Mouse (Mus musculus): ENCODE results near the gene Ncoa4. TPM values are rescaled to one million over a fixed set of nuclear protein-coding genes. Genes with fewer than 3 reads are reported as not detected.
"Not testable (repeated sequence)": the region's sequence is repeated elsewhere in the genome, so short reads cannot be mapped to it uniquely, and the experiment has no call there.

The Ncoa4 gene
- polyA plus RNA-seq (2016; fragmentation: Nextera tagmentation; extraction: Ambion mirVana), result 289 and 291 TPM in 2 replicates

- WGBS (ENCODE audit: insufficient replicate concordance), result under 1% methylated on average over 40 of the region's 40 CpGs
- peak; percentile 92 for ATAC-seq
- peak within 1 kb of the TSS; percentile 89 for H3K4me2 ChIP-seq
- no peaks in the 10 kb centered on the region for H3K27me3 ChIP-seq (replicated peaks)
- H3K4me3 ChIP-seq, result peak within 1 kb of the TSS; percentile 92
- H3K9ac ChIP-seq, result peak within 1 kb of the TSS; percentile 94
- peaks cover 56% of the 10 kb centered on the region for H3K4me1 ChIP-seq
- no peaks in the 10 kb centered on the region for H3K9me3 ChIP-seq (replicated peaks)
- H3K27ac ChIP-seq, result peak within 1 kb of the TSS; percentile 97
- peaks cover 7% of the 10 kb centered on the region; the same call in 1 of the 2 replicates for H3K36me3 ChIP-seq
These were observed at the start of gene Ncoa4 for GRCm38 (mm10) chr14:32159690-32160246. TSS of gene Ncoa4 (plus strand) at chr14:32159865.

GRCm38 (mm10) chr14:32112124-32112523 lies 47.5 kb upstream of the Ncoa4 start:
- not testable (repeated sequence) for H3K9ac ChIP-seq; H3K27ac ChIP-seq; H3K9me3 ChIP-seq (replicated peaks); H3K27me3 ChIP-seq (replicated peaks); H3K4me2 ChIP-seq; H3K36me3 ChIP-seq; ATAC-seq; H3K4me1 ChIP-seq; H3K4me3 ChIP-seq
- 72% methylated on average over 10 of the region's 10 CpGs for WGBS (ENCODE audit: insufficient replicate concordance)

GRCm38 (mm10) chr14:32120940-32121919 lies 38.4 kb upstream of the Ncoa4 start:
- no peaks in the 10 kb centered on the region for H3K4me1 ChIP-seq
- no peaks in the 10 kb centered on the region for H3K36me3 ChIP-seq
- no peak overlapping the region for H3K4me3 ChIP-seq
- H3K27ac ChIP-seq, result no peak overlapping the region
- peaks cover 7% of the 10 kb centered on the region; the same call in 1 of the 2 replicates for H3K27me3 ChIP-seq (replicated peaks)
- no peaks in the 10 kb centered on the region for H3K9me3 ChIP-seq (replicated peaks)
- no peak overlapping the region for H3K4me2 ChIP-seq
- WGBS (ENCODE audit: insufficient replicate concordance), result 66% methylated on average over 11 of the region's 11 CpGs
- H3K9ac ChIP-seq, result no peak overlapping the region
- ATAC-seq, result no peak

GRCm38 (mm10) chr14:32121920-32122315 lies 37.7 kb upstream of the Ncoa4 start:
- H3K27ac ChIP-seq, result no peak overlapping the region
- no peaks in the 10 kb centered on the region for H3K36me3 ChIP-seq
- H3K27me3 ChIP-seq (replicated peaks), result peaks cover 12% of the 10 kb centered on the region; the same call in 1 of the 2 replicates
- H3K4me3 ChIP-seq, result no peak overlapping the region
- H3K4me2 ChIP-seq, result no peak overlapping the region
- WGBS (ENCODE audit: insufficient replicate concordance), result 21% methylated on average over 2 of the region's 2 CpGs
- no peaks in the 10 kb centered on the region for H3K4me1 ChIP-seq
- ATAC-seq, result peak; percentile 76; the same call in 1 of the 2 replicates
- H3K9ac ChIP-seq, result no peak overlapping the region
- no peaks in the 10 kb centered on the region for H3K9me3 ChIP-seq (replicated peaks)

GRCm38 (mm10) chr14:32124261-32124660 lies 35.4 kb upstream of the Ncoa4 start:
- Histone ChIP-seq H3K4me1 (no peaks in the 10 kb centered on the region), H3K9me3 (replicated peaks) (no peaks in the 10 kb centered on the region)
- 62% methylated on average over 3 of the region's 3 CpGs for WGBS (ENCODE audit: insufficient replicate concordance)

GRCm38 (mm10) chr14:32125256-32125655 lies 34.4 kb upstream of the Ncoa4 start:
- 62% methylated on average over 5 of the region's 5 CpGs for WGBS (ENCODE audit: insufficient replicate concordance)
- not testable (repeated sequence) for H3K27ac ChIP-seq; ATAC-seq; H3K9ac ChIP-seq; H3K36me3 ChIP-seq; H3K4me3 ChIP-seq; H3K9me3 ChIP-seq (replicated peaks); H3K4me1 ChIP-seq; H3K4me2 ChIP-seq
- H3K27me3 ChIP-seq (replicated peaks), result peaks cover 18% of the 10 kb centered on the region

More at GRCm38 (mm10) chr14:32124261-32124660, 35.4 kb upstream of the Ncoa4 start:
- no peak for ATAC-seq
- no peaks in the 10 kb centered on the region for H3K36me3 ChIP-seq
- no peak overlapping the region for H3K4me3 ChIP-seq
- H3K27ac ChIP-seq, result no peak overlapping the region
- H3K27me3 ChIP-seq (replicated peaks), result peaks cover 18% of the 10 kb centered on the region
- no peak overlapping the region for H3K9ac ChIP-seq
- no peak overlapping the region for H3K4me2 ChIP-seq

GRCm38 (mm10) chr14:32128409-32128808 lies 31.3 kb upstream of the Ncoa4 start:
- WGBS (ENCODE audit: insufficient replicate concordance), result 50% methylated on average over 5 of the region's 5 CpGs
- Histone ChIP-seq H3K9ac (no peak overlapping the region), H3K9me3 (replicated peaks) (no peaks in the 10 kb centered on the region), H3K27me3 (replicated peaks) (peaks cover 18% of the 10 kb centered on the region), H3K27ac (no peak overlapping the region), H3K4me1 (peaks cover 22% of the 10 kb centered on the region), H3K4me3 (no peak overlapping the region), H3K4me2 (no peak overlapping the region), H3K36me3 (no peaks in the 10 kb centered on the region)
- ATAC-seq, result no peak

- Histone ChIP-seq H3K9ac (no peak overlapping the region; the same call in 1 of the 2 replicates), H3K4me2 (peak overlapping the region; percentile 34), H3K4me3 (no peak overlapping the region), H3K27ac (peak overlapping the region; percentile 77), H3K9me3 (replicated peaks) (no peaks in the 10 kb centered on the region), H3K27me3 (replicated peaks) (peaks cover 6% of the 10 kb centered on the region; the same call in 1 of the 2 replicates), H3K4me1 (peaks cover 55% of the 10 kb centered on the region), H3K36me3 (no peaks in the 10 kb centered on the region)
- 4% methylated on average over 4 of the region's 4 CpGs for WGBS (ENCODE audit: insufficient replicate concordance)
- ATAC-seq, result peak; percentile 85
These were observed 27.8 kb upstream of the Ncoa4 start for GRCm38 (mm10) chr14:32131836-32132235.

GRCm38 (mm10) chr14:32134293-32134692 lies 25.4 kb upstream of the Ncoa4 start:
- Histone ChIP-seq H3K4me2 (peak overlapping the region; percentile 49), H3K4me1 (peaks cover 56% of the 10 kb centered on the region), H3K36me3 (no peaks in the 10 kb centered on the region), H3K9me3 (replicated peaks) (no peaks in the 10 kb centered on the region), H3K27me3 (replicated peaks) (no peaks in the 10 kb centered on the region), H3K9ac (peak overlapping the region; percentile 5; the same call in 1 of the 2 replicates), H3K27ac (peak overlapping the region; percentile 73), H3K4me3 (0 out of 2 replicates have a peak overlapping the region, but pooled peaks have one; percentile 1)
- ATAC-seq, result peak; percentile 76
- 13% methylated on average over 2 of the region's 2 CpGs for WGBS (ENCODE audit: insufficient replicate concordance)

- H3K9me3 ChIP-seq (replicated peaks); H3K27me3 ChIP-seq (replicated peaks); H3K4me2 ChIP-seq; ATAC-seq; H3K36me3 ChIP-seq; H3K27ac ChIP-seq; H3K4me3 ChIP-seq: not testable (repeated sequence)
- WGBS (ENCODE audit: insufficient replicate concordance), result 13% methylated on average over 3 of the region's 3 CpGs
- H3K4me1 ChIP-seq, result peaks cover 68% of the 10 kb centered on the region
- H3K9ac ChIP-seq, result 0 out of 2 replicates have a peak overlapping the region, but pooled peaks have one; percentile 6
These were observed 23.2 kb upstream of the Ncoa4 start for GRCm38 (mm10) chr14:32136467-32136866.

GRCm38 (mm10) chr14:32140359-32140965 lies 19.2 kb upstream of the Ncoa4 start:
- no peaks in the 10 kb centered on the region for H3K36me3 ChIP-seq
- H3K4me2 ChIP-seq, result no peak overlapping the region

More at GRCm38 (mm10) chr14:32140359-32140965, 19.2 kb upstream of the Ncoa4 start:
- H3K9me3 ChIP-seq (replicated peaks), result no peaks in the 10 kb centered on the region
- H3K4me1 ChIP-seq, result peaks cover 49% of the 10 kb centered on the region
- 46% methylated on average over 5 of the region's 5 CpGs for WGBS (ENCODE audit: insufficient replicate concordance)
- ATAC-seq, result peak; percentile 33
- peak overlapping the region; percentile 0; the same call in 1 of the 2 replicates for H3K27ac ChIP-seq
- no peaks in the 10 kb centered on the region for H3K27me3 ChIP-seq (replicated peaks)
- peak overlapping the region; percentile 6; the same call in 1 of the 2 replicates for H3K9ac ChIP-seq
- no peak overlapping the region for H3K4me3 ChIP-seq
